Comparison of ENCODE assay signal across 10 mouse cellular contexts in genomic region chr6:137144958-137145535, GRCm38 (mm10). TPM values are rescaled to one million over a fixed set of nuclear protein-coding genes. Genes with fewer than 3 reads are reported as not detected.
DNase-seq lines count a peak whose midpoint lies in the region; ATAC-seq and TF ChIP-seq lines count a peak whose summit lies in the region.
"Had no signal": no experiment of that assay in that cellular context is flagged by ENCODE, and none has a peak within 500 bp of the region (broad histone marks: within the 10 kb centered on the region; RNA-seq: fewer than 3 reads in every experiment).

No protein-coding gene starts in this region.

- WGBS in forebrain, embryonic 12.5 days, result 39% methylated on average over 11 of the region's 11 CpGs
- WGBS in forebrain, postnatal 0 days, result 26% methylated on average over 11 of the region's 11 CpGs
- 7% methylated on average over 11 of the region's 11 CpGs for WGBS in lung, embryonic 14.5 days
- WGBS in intestine, embryonic 14.5 days, result 29% methylated on average over 11 of the region's 11 CpGs
- 17% methylated on average over 11 of the region's 11 CpGs for WGBS in stomach, embryonic 14.5 days
- 46% methylated on average over 11 of the region's 11 CpGs for WGBS in midbrain, embryonic 13.5 days

- H3K9ac ChIP-seq in forebrain, embryonic 12.5 days, result no peak overlapping the region
- H3K9ac ChIP-seq in forebrain, postnatal 0 days, result no peak overlapping the region
- H3K9ac ChIP-seq in lung, embryonic 14.5 days, result no peak overlapping the region
- H3K9ac ChIP-seq in intestine, embryonic 14.5 days (ENCODE audit: low read length), result no peak overlapping the region
- no peak overlapping the region for H3K9ac ChIP-seq in stomach, embryonic 14.5 days (replicated peaks; ENCODE audit: low read depth, low read length)
- no peak overlapping the region for H3K9ac ChIP-seq in midbrain, embryonic 13.5 days (replicated peaks)

- peaks cover 18% of the 10 kb centered on the region for H3K4me1 ChIP-seq in forebrain, embryonic 12.5 days
- no peaks in the 10 kb centered on the region for H3K4me1 ChIP-seq in forebrain, postnatal 0 days (ENCODE audit: insufficient read depth)
- peaks cover 25% of the 10 kb centered on the region for H3K4me1 ChIP-seq in lung, embryonic 14.5 days (ENCODE audit: insufficient read depth)
- peaks cover 32% of the 10 kb centered on the region for H3K4me1 ChIP-seq in intestine, embryonic 14.5 days (replicated peaks; ENCODE audit: control insufficient read depth, insufficient read depth, low read length)
- peaks cover 26% of the 10 kb centered on the region for H3K4me1 ChIP-seq in stomach, embryonic 14.5 days (ENCODE audit: control insufficient read depth, insufficient read depth, low read length)
- peaks cover 16% of the 10 kb centered on the region for H3K4me1 ChIP-seq in midbrain, embryonic 13.5 days (replicated peaks)

- H3K27ac ChIP-seq in forebrain, embryonic 12.5 days, result no peak overlapping the region
- H3K27ac ChIP-seq in forebrain, postnatal 0 days (ENCODE audit: low read depth, low read length), result no peak overlapping the region
- peak overlapping the region; percentile 90 for H3K27ac ChIP-seq in lung, embryonic 14.5 days (ENCODE audit: low read depth)
- H3K27ac ChIP-seq in intestine, embryonic 14.5 days (ENCODE audit: low read depth), result peak overlapping the region; percentile 19; the same call in 1 of the 2 replicates
- H3K27ac ChIP-seq in stomach, embryonic 14.5 days (ENCODE audit: low read length), result peak overlapping the region; percentile 23; the same call in 1 of the 2 replicates
- H3K27ac ChIP-seq in midbrain, embryonic 13.5 days, result no peak overlapping the region
- H3K27ac ChIP-seq: macrophage had no signal

- no peak overlapping the region for H3K4me2 ChIP-seq in forebrain, embryonic 12.5 days
- H3K4me2 ChIP-seq in forebrain, postnatal 0 days (ENCODE audit: low read depth), result no peak overlapping the region
- peak overlapping the region; percentile 27 for H3K4me2 ChIP-seq in lung, embryonic 14.5 days
- H3K4me2 ChIP-seq in intestine, embryonic 14.5 days (ENCODE audit: low read length), result no peak overlapping the region
- no peak overlapping the region for H3K4me2 ChIP-seq in stomach, embryonic 14.5 days (replicated peaks; ENCODE audit: low read depth, low read length)
- H3K4me2 ChIP-seq in midbrain, embryonic 13.5 days (replicated peaks), result no peak overlapping the region

- no peak overlapping the region for H3K4me3 ChIP-seq in forebrain, embryonic 12.5 days (replicated peaks)
- no peak overlapping the region for H3K4me3 ChIP-seq in forebrain, postnatal 0 days (ENCODE audit: low read depth, low read length)
- H3K4me3 ChIP-seq in lung, embryonic 14.5 days (ENCODE audit: low read depth, low read length), result no peak overlapping the region
- no peak overlapping the region for H3K4me3 ChIP-seq in intestine, embryonic 14.5 days (ENCODE audit: low read depth, low read length)
- H3K4me3 ChIP-seq in stomach, embryonic 14.5 days (ENCODE audit: low read depth, low read length), result no peak overlapping the region
- H3K4me3 ChIP-seq in midbrain, embryonic 13.5 days (replicated peaks), result no peak overlapping the region

- peaks cover 5% of the 10 kb centered on the region; the same call in 1 of the 2 replicates for H3K27me3 ChIP-seq in forebrain, embryonic 12.5 days
- H3K27me3 ChIP-seq in forebrain, postnatal 0 days (ENCODE audit: insufficient read depth, low read length), result no peaks in the 10 kb centered on the region
- no peaks in the 10 kb centered on the region for H3K27me3 ChIP-seq in lung, embryonic 14.5 days (ENCODE audit: insufficient read depth, low read length)
- no peaks in the 10 kb centered on the region for H3K27me3 ChIP-seq in intestine, embryonic 14.5 days (replicated peaks; ENCODE audit: control insufficient read depth, insufficient read depth, low read length)
- H3K27me3 ChIP-seq in stomach, embryonic 14.5 days (ENCODE audit: control insufficient read depth, insufficient read depth, low read length), result no peaks in the 10 kb centered on the region
- peaks cover 2% of the 10 kb centered on the region; the same call in 1 of the 2 replicates for H3K27me3 ChIP-seq in midbrain, embryonic 13.5 days

- TF ChIP-seq CTCF in forebrain, postnatal 0 days (IDR thresholded peaks at IDR 0.05; ENCODE audit: low read depth), result no peak
- TF ChIP-seq CTCF in lung, embryonic 14.5 days (IDR thresholded peaks at IDR 0.05; ENCODE audit: low read depth), result no peak

- intact Hi-C loops in left cerebral cortex, postnatal 4 days (cut with DNase I), result no loop called here

- no peak for DNase-seq in forebrain, postnatal 0 days
- peak; percentile 87 for DNase-seq in lung, embryonic 14.5 days
- DNase-seq in lung, postnatal 36 days, result no peak
- no peak for DNase-seq in intestine, embryonic 14.5 days (ENCODE audit: low spot score)
- DNase-seq in left cerebral cortex, postnatal 4 days, result no peak
- DNase-seq: gastrocnemius, postnatal 14 days had no signal

- no peaks in the 10 kb centered on the region for H3K36me3 ChIP-seq in forebrain, embryonic 12.5 days (replicated peaks)
- H3K36me3 ChIP-seq in forebrain, postnatal 0 days (ENCODE audit: insufficient read depth), result no peaks in the 10 kb centered on the region
- no peaks in the 10 kb centered on the region for H3K36me3 ChIP-seq in lung, embryonic 14.5 days (ENCODE audit: insufficient read depth)
- no peaks in the 10 kb centered on the region for H3K36me3 ChIP-seq in intestine, embryonic 14.5 days (ENCODE audit: control insufficient read depth, insufficient read depth, low read length)
- H3K36me3 ChIP-seq in stomach, embryonic 14.5 days (ENCODE audit: control insufficient read depth, insufficient read depth, low read length), result no peaks in the 10 kb centered on the region
- no peaks in the 10 kb centered on the region for H3K36me3 ChIP-seq in midbrain, embryonic 13.5 days

- no peaks in the 10 kb centered on the region for H3K9me3 ChIP-seq in forebrain, embryonic 12.5 days
- H3K9me3 ChIP-seq in forebrain, postnatal 0 days (ENCODE audit: low read length), result no peaks in the 10 kb centered on the region
- H3K9me3 ChIP-seq in lung, embryonic 14.5 days (ENCODE audit: low read depth, low read length), result peaks cover 3% of the 10 kb centered on the region; the same call in 1 of the 2 replicates
- no peaks in the 10 kb centered on the region for H3K9me3 ChIP-seq in intestine, embryonic 14.5 days (ENCODE audit: control insufficient read depth, low read length)
- no peaks in the 10 kb centered on the region for H3K9me3 ChIP-seq in stomach, embryonic 14.5 days (ENCODE audit: control insufficient read depth, low read depth, low read length)
- no peaks in the 10 kb centered on the region for H3K9me3 ChIP-seq in midbrain, embryonic 13.5 days

- ATAC-seq in forebrain, embryonic 12.5 days (ENCODE audit: low FRiP score), result 0 out of 2 replicates have a peak, but pooled peaks have one; percentile 22
- ATAC-seq in forebrain, postnatal 0 days, result no peak
- peak; percentile 45 for ATAC-seq in lung, embryonic 14.5 days (ENCODE audit: insufficient read depth)
- ATAC-seq in intestine, embryonic 14.5 days (replicated peaks; ENCODE audit: low FRiP score, low TSS enrichment, low read depth), result no peak
- ATAC-seq in stomach, embryonic 14.5 days (ENCODE audit: insufficient number of reproducible peaks, insufficient read depth, low FRiP score, low read depth), result no peak
- no peak for ATAC-seq in midbrain, embryonic 13.5 days

RNA-seq across cellular contexts. Expression of gene Rerg, which starts 25.2 kb away (rescaled TPM):
- polyA plus RNA-seq in forebrain, embryonic 12.5 days (2016; fragmentation: Nextera tagmentation; extraction: Ambion mirVana), result 3.9 and 4.2 TPM in 2 replicates
- total RNA-seq in forebrain, postnatal 0 days (2014; rRNA removed), result 2.6 and 2.8 TPM in 2 replicates
- polyA plus RNA-seq in forebrain, postnatal 0 days (2015; fragmentation: Nextera tagmentation; extraction: Ambion mirVana), result 8.7 and 12.9 TPM in 2 replicates
- 21.3 and 22.0 TPM in 2 replicates for polyA plus RNA-seq in lung, embryonic 14.5 days (2014; fragmentation: Nextera tagmentation; extraction: Ambion mirVana)
- polyA plus RNA-seq in intestine, embryonic 14.5 days (2014; fragmentation: Nextera tagmentation; extraction: Ambion mirVana), result 25.3 and 28.8 TPM in 2 replicates
- polyA plus RNA-seq in stomach, embryonic 14.5 days (2014; fragmentation: Nextera tagmentation; extraction: Ambion mirVana), result 32.6 and 36.5 TPM in 2 replicates
- 2.3 and 2.8 TPM in 2 replicates for polyA plus RNA-seq in midbrain, embryonic 13.5 days (2015; fragmentation: Nextera tagmentation; extraction: Ambion mirVana)
- 10 to 100 TPM in 1 of 2 experiments, 1 to 10 TPM in 1; 9.2 to 11.0 TPM for total RNA-seq in left cerebral cortex, postnatal 4 days (2021)
- polyA plus RNA-seq: macrophage had no signal

Comparison
In these comparisons a context has a peak if more than half of its experiments do, and no peak if none do; other contexts are left out.
1. ATAC-seq: peak in forebrain, embryonic 12.5 days (single experiment) and lung, embryonic 14.5 days (single experiment); none in forebrain, postnatal 0 days (single experiment), intestine, embryonic 14.5 days (single experiment), stomach, embryonic 14.5 days (single experiment) and midbrain, embryonic 13.5 days (single experiment).
2. H3K27ac ChIP-seq: peak in lung, embryonic 14.5 days (single experiment), intestine, embryonic 14.5 days (single experiment) and stomach, embryonic 14.5 days (single experiment); none in forebrain, embryonic 12.5 days (single experiment), forebrain, postnatal 0 days (single experiment) and midbrain, embryonic 13.5 days (single experiment).